Mouse (Mus musculus) small intestine, adult 10 weeks (tissue): Measurements from ENCODE around the gene Hdlbp. TPM values are rescaled to one million over a fixed set of nuclear protein-coding genes. Genes with fewer than 3 reads are reported as not detected.

Experiments
- polyA plus RNA-seq: library from polyadenylated mRNA; stranded (reverse); fragments of 350-450 nt; fragmentation: Illumina TruSeq; extraction: RNeasy Lipid Tissue Mini Kit (QIAGEN cat#74804); gene quantifications from one replicate; pipeline ENCODE4 v1.2.3, GENCODE M21; 2014; ENCODE audit warnings: low replicate concordance

Gene Hdlbp
- 141 TPM for polyA plus RNA-seq

DNA sequence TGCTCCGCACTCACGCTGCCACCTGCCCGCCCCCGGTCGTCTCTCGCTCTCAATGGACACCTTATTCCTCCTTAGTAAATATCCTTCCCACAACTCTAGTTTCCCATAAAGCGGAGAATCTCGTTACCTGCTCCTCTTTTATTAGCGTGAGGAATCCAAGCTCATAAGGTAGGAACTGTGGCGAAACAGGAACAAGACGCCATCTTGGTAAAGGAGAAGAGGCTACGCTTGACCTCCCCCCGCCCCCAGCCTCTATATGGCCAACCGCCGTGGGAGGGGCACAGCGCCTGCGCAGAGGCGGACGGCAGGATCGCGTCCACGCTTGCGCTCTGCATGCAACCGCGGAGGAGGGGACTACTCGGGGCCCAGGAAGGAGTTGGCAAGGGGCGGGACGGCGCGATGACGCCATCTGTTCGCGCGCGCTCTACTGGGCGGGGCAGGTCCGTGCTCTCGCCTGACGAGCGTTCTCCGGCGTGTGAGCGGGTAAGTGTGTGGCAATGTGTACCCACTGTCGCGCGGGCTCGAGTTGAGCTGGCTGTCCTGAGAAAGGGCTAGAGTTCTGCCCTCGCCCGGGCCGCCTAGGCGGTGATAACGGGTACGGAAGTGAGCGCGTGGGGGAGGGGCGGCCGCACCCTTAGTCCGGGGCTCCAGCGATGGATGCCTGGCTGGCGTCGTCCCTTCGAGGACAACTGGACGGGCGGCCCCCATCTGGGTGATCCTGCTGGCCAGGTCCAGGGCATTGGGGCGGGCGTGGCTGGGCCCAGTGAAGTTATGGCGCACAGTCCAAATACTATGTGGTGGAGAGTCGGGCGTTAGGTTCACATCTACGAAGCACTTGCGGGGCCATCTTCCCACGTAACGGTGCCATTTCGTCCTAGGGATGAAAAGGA is at the start of gene Hdlbp:
Hdlbp (minus strand) TSS at position 230 of the 890 bp plus-strand sequence.

DNA sequence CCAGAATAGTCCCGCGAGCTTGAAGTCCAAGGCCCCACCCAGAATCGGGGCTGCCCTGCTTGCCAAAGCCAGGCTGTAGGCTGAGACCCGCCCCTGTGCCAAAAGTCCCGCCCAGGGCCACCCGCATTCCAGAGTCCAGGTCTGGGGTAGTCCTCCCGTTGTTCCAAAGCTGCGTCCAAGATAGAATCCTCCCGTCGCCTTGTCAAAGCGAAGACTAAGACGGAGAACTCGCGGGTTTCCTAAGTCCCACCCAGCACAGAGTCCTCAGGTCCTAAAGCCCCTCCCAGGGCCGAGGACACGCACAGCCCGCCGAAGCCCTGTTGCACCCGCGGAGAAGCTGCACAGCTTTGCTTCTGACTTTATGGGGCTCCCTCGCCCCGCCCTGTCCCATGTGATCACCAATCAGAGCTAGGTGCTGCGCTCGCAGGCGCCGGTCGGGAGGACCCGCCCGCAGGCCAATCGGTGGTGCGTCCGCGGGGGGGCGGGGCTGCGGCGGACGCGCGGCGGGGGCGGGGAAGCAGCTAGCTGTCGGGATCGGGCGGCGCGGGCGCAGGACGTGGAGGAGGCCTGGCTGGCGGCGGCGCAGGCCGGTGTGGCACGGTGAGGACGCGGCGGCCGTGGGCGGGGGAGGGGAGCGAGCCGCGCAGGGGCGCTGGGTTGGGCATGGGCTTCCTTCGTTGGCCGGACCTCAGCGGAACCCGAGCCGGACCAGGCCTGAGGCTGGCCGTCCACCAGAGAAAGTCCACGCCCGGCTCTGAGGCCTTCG is 33.2 kb upstream of the Hdlbp start, which contains the start of gene Farp2:
Farp2 (plus strand) TSS at position 495 of the 766 bp plus-strand sequence.

DNA sequence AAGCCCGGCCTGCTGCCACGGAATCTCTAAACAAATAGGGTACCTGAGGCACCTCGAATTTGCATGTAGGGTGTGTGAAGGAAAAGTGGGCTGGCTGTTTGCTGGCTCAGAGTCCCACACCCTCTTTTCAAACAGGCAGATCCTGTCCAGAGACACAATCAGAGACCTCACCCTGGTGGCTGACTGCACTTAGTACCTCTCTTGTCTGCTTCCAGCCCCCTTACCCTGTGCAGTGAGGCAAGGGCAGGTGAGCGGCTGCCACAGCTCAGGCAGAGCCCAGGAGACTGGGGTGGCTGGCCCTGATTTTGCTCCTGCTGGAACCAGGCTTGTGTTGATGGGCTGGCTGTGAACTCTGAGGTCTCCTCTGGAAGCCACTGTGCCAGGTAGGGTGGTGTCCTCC is 105.0 kb downstream of the Hdlbp start, which contains the start of gene Ano7:
Ano7 (plus strand) TSS at position 266 of the 400 bp plus-strand sequence.

Other genes starting within 250 kb of the Hdlbp start
- 1.4 TPM for gene Sned1, start 243.0 kb downstream of the Hdlbp start, polyA plus RNA-seq
- 11.3 TPM for gene Mterf4, start 172.9 kb downstream of the Hdlbp start, polyA plus RNA-seq
- 78.4 TPM for gene Ppp1r7, start 136.0 kb downstream of the Hdlbp start, polyA plus RNA-seq
- gene Pask, start 135.3 kb downstream of the Hdlbp start, polyA plus RNA-seq: 2.2 TPM
- 22.8 TPM for gene Ano7, start 104.9 kb downstream of the Hdlbp start, polyA plus RNA-seq
- 13.4 TPM for gene Farp2, start 33.3 kb upstream of the Hdlbp start, polyA plus RNA-seq
- gene Stk25, start 179.8 kb upstream of the Hdlbp start, polyA plus RNA-seq: 26.4 TPM
- gene Bok, start 206.8 kb upstream of the Hdlbp start, polyA plus RNA-seq: 0.78 TPM